Mouse (Mus musculus): ENCODE results near the gene Eml1. TPM values are rescaled to one million over a fixed set of nuclear protein-coding genes. Genes with fewer than 3 reads are reported as not detected.
A peak's percentile ranks its signal among the peaks of the same experiment; 100 is the strongest.

Eml1 gene
- polyA plus RNA-seq, 1 experiment from 2014 or later = 48.9 TPM

GRCm38 (mm10) chr12:108511009-108511408, 140.3 kb downstream of the Eml1 start:
- no peak overlapping the region for H3K4me3 ChIP-seq (ENCODE audit: low read depth, low read length)
- H3K36me3 ChIP-seq (ENCODE audit: control insufficient read depth, insufficient read depth, low read length) = 0 out of 2 replicates have a peak, but pooled peaks cover 4% of the 10 kb centered on the region
- H3K9me3 ChIP-seq (ENCODE audit: control insufficient read depth, low read length) = no peaks in the 10 kb centered on the region
- no peak overlapping the region for H3K9ac ChIP-seq (replicated peaks; ENCODE audit: low read depth, low read length)
- H3K4me1 ChIP-seq (ENCODE audit: control insufficient read depth, insufficient read depth, low read length) = no peaks in the 10 kb centered on the region
- WGBS = 5% methylated on average over 3 of the region's 3 CpGs
- no peak overlapping the region for H3K27ac ChIP-seq (ENCODE audit: low read depth, low read length)
- H3K4me2 ChIP-seq (ENCODE audit: low read depth, low read length) = no peak overlapping the region
- ATAC-seq (ENCODE audit: low read depth) = no peak
- H3K27me3 ChIP-seq (ENCODE audit: control insufficient read depth, insufficient read depth, low read length) = no peaks in the 10 kb centered on the region

- Histone ChIP-seq H3K36me3 (ENCODE audit: control insufficient read depth, insufficient read depth, low read length) (0 out of 2 replicates have a peak, but pooled peaks cover 4% of the 10 kb centered on the region), H3K27ac (ENCODE audit: low read depth, low read length) (no peak overlapping the region), H3K4me2 (ENCODE audit: low read depth, low read length) (no peak overlapping the region), H3K27me3 (ENCODE audit: control insufficient read depth, insufficient read depth, low read length) (no peaks in the 10 kb centered on the region), H3K4me1 (ENCODE audit: control insufficient read depth, insufficient read depth, low read length) (no peaks in the 10 kb centered on the region), H3K9me3 (ENCODE audit: control insufficient read depth, low read length) (no peaks in the 10 kb centered on the region), H3K9ac (replicated peaks; ENCODE audit: low read depth, low read length) (no peak overlapping the region), H3K4me3 (ENCODE audit: low read depth, low read length) (no peak overlapping the region)
- 97% methylated on average over 12 of the region's 12 CpGs for WGBS
- no peak for ATAC-seq (ENCODE audit: low read depth)
Measured at GRCm38 (mm10) chr12:108515464-108515863, 144.7 kb downstream of the Eml1 start.

- H3K27ac ChIP-seq (ENCODE audit: low read depth, low read length) = no peak overlapping the region
- H3K4me2 ChIP-seq (ENCODE audit: low read depth, low read length) = no peak overlapping the region
- H3K4me1 ChIP-seq (ENCODE audit: control insufficient read depth, insufficient read depth, low read length) = no peaks in the 10 kb centered on the region
- H3K9ac ChIP-seq (replicated peaks; ENCODE audit: low read depth, low read length) = no peak overlapping the region
- no peaks in the 10 kb centered on the region for H3K9me3 ChIP-seq (ENCODE audit: control insufficient read depth, low read length)
- H3K36me3 ChIP-seq (ENCODE audit: control insufficient read depth, insufficient read depth, low read length) = peaks cover 9% of the 10 kb centered on the region; the same call in 1 of the 2 replicates
- H3K4me3 ChIP-seq (ENCODE audit: low read depth, low read length) = no peak overlapping the region
- no peak for ATAC-seq (ENCODE audit: low read depth)
- WGBS = 71% methylated on average over 8 of the region's 8 CpGs
- H3K27me3 ChIP-seq (ENCODE audit: control insufficient read depth, insufficient read depth, low read length) = no peaks in the 10 kb centered on the region
Measured at GRCm38 (mm10) chr12:108519374-108519773, 148.6 kb downstream of the Eml1 start.

DNA sequence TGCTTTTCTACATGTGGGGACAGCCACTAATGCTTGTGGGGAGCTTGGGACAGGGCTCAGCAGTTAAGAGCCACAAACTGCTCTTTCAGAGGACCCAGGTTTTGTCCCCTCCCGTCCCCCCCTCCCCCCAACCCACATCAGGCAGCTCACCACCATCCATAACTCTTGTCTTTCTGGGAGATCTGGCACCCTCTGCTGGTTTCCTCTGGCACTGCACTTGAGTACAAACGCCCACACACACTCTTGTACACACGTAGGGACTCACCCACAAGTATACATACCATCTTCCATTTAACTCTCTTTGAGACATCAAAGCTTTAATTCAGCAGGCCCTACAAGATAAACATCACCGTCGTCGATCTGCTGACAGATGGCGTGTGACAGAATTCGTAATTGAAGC, 158.5 kb downstream of the Eml1 start:
- ATAC-seq (ENCODE audit: low read depth) = no peak; the same call in 1 of the 2 replicates
- H3K9me3 ChIP-seq (ENCODE audit: control insufficient read depth, low read length) = no peaks in the 10 kb centered on the region
- H3K27me3 ChIP-seq (ENCODE audit: control insufficient read depth, insufficient read depth, low read length) = no peaks in the 10 kb centered on the region
- H3K36me3 ChIP-seq (ENCODE audit: control insufficient read depth, insufficient read depth, low read length) = peaks cover 3% of the 10 kb centered on the region
- H3K4me2 ChIP-seq (ENCODE audit: low read depth, low read length) = no peak overlapping the region
- no peak overlapping the region for H3K27ac ChIP-seq (ENCODE audit: low read depth, low read length)
- no peak overlapping the region for H3K9ac ChIP-seq (replicated peaks; ENCODE audit: low read depth, low read length)
- 51% methylated on average over 8 of the region's 8 CpGs for WGBS
- H3K4me3 ChIP-seq (ENCODE audit: low read depth, low read length) = no peak overlapping the region
- H3K4me1 ChIP-seq (ENCODE audit: control insufficient read depth, insufficient read depth, low read length) = no peaks in the 10 kb centered on the region

- H3K9ac ChIP-seq (replicated peaks; ENCODE audit: low read depth, low read length) = no peak overlapping the region
- H3K4me1 ChIP-seq (ENCODE audit: control insufficient read depth, insufficient read depth, low read length) = no peaks in the 10 kb centered on the region
- no peak overlapping the region for H3K4me2 ChIP-seq (ENCODE audit: low read depth, low read length)
- no peaks in the 10 kb centered on the region for H3K9me3 ChIP-seq (ENCODE audit: control insufficient read depth, low read length)
- H3K27me3 ChIP-seq (ENCODE audit: control insufficient read depth, insufficient read depth, low read length) = no peaks in the 10 kb centered on the region
- no peak for ATAC-seq (ENCODE audit: low read depth)
- H3K27ac ChIP-seq (ENCODE audit: low read depth, low read length) = no peak overlapping the region
- H3K4me3 ChIP-seq (ENCODE audit: low read depth, low read length) = no peak overlapping the region
- 90% methylated on average over 11 of the region's 11 CpGs for WGBS
- H3K36me3 ChIP-seq (ENCODE audit: control insufficient read depth, insufficient read depth, low read length) = no peaks in the 10 kb centered on the region
Measured at GRCm38 (mm10) chr12:108534484-108534883, 163.7 kb downstream of the Eml1 start.

DNA sequence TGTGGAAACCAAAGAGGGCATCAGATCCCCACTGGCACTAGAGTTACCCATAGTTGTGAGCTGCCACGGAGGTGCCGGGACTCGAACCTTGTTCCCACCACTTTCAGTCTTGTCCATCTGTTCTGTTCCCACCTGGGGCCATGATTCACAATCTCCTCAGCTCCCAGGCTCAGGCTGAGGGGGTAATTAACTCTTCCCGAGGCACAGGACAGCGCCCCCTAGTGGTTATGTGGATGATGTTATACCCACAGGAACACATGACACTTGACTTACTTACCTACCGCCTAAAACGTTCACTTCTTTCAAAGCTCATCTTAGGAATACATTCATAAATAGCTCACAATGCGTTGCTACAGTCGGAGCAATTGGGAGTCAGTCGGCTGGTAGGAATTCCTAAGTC, 165.7 kb downstream of the Eml1 start:
- Histone ChIP-seq H3K4me3 (ENCODE audit: low read depth, low read length) (no peak overlapping the region), H3K27ac (ENCODE audit: low read depth, low read length) (no peak overlapping the region), H3K36me3 (ENCODE audit: control insufficient read depth, insufficient read depth, low read length) (no peaks in the 10 kb centered on the region), H3K9ac (replicated peaks; ENCODE audit: low read depth, low read length) (no peak overlapping the region), H3K4me1 (ENCODE audit: control insufficient read depth, insufficient read depth, low read length) (no peaks in the 10 kb centered on the region), H3K27me3 (ENCODE audit: control insufficient read depth, insufficient read depth, low read length) (no peaks in the 10 kb centered on the region), H3K9me3 (ENCODE audit: control insufficient read depth, low read length) (no peaks in the 10 kb centered on the region), H3K4me2 (ENCODE audit: low read depth, low read length) (no peak overlapping the region)
- no peak for ATAC-seq (ENCODE audit: low read depth)
- WGBS = 69% methylated on average over 10 of the region's 10 CpGs

- H3K36me3 ChIP-seq (ENCODE audit: control insufficient read depth, insufficient read depth, low read length) = no peaks in the 10 kb centered on the region
- H3K4me2 ChIP-seq (ENCODE audit: low read depth, low read length) = no peak overlapping the region
- H3K9ac ChIP-seq (replicated peaks; ENCODE audit: low read depth, low read length) = no peak overlapping the region
- H3K27ac ChIP-seq (ENCODE audit: low read depth, low read length) = no peak overlapping the region
- no peaks in the 10 kb centered on the region for H3K27me3 ChIP-seq (ENCODE audit: control insufficient read depth, insufficient read depth, low read length)
- no peaks in the 10 kb centered on the region for H3K9me3 ChIP-seq (ENCODE audit: control insufficient read depth, low read length)
- H3K4me3 ChIP-seq (ENCODE audit: low read depth, low read length) = no peak overlapping the region
- no peaks in the 10 kb centered on the region for H3K4me1 ChIP-seq (ENCODE audit: control insufficient read depth, insufficient read depth, low read length)
- 0 out of 2 replicates have a peak, but pooled peaks have one; percentile 40 for ATAC-seq (ENCODE audit: low read depth)
- WGBS = 28% methylated on average over 6 of the region's 6 CpGs
Measured at GRCm38 (mm10) chr12:108541088-108541487, 170.3 kb downstream of the Eml1 start.

- Histone ChIP-seq H3K4me2 (ENCODE audit: low read depth, low read length) (no peak overlapping the region), H3K4me1 (ENCODE audit: control insufficient read depth, insufficient read depth, low read length) (no peaks in the 10 kb centered on the region), H3K9me3 (ENCODE audit: control insufficient read depth, low read length) (no peaks in the 10 kb centered on the region), H3K27me3 (ENCODE audit: control insufficient read depth, insufficient read depth, low read length) (no peaks in the 10 kb centered on the region), H3K27ac (ENCODE audit: low read depth, low read length) (no peak overlapping the region), H3K9ac (replicated peaks; ENCODE audit: low read depth, low read length) (no peak overlapping the region), H3K4me3 (ENCODE audit: low read depth, low read length) (no peak overlapping the region), H3K36me3 (ENCODE audit: control insufficient read depth, insufficient read depth, low read length) (no peaks in the 10 kb centered on the region)
- no peak; the same call in 1 of the 2 replicates for ATAC-seq (ENCODE audit: low read depth)
- 5% methylated on average over 10 of the region's 10 CpGs for WGBS
Measured at GRCm38 (mm10) chr12:108546508-108547153, 175.9 kb downstream of the Eml1 start.

- ATAC-seq (ENCODE audit: low read depth) = no peak
Measured at GRCm38 (mm10) chr12:108547251-108547875, 176.6 kb downstream of the Eml1 start.

More at GRCm38 (mm10) chr12:108547251-108547875, 176.6 kb downstream of the Eml1 start:
- WGBS = 63% methylated on average over 15 of the region's 15 CpGs
- no peak overlapping the region for H3K4me3 ChIP-seq (ENCODE audit: low read depth, low read length)
- H3K4me2 ChIP-seq (ENCODE audit: low read depth, low read length) = no peak overlapping the region
- no peaks in the 10 kb centered on the region for H3K9me3 ChIP-seq (ENCODE audit: control insufficient read depth, low read length)
- H3K9ac ChIP-seq (replicated peaks; ENCODE audit: low read depth, low read length) = no peak overlapping the region
- no peak overlapping the region for H3K27ac ChIP-seq (ENCODE audit: low read depth, low read length)
- no peaks in the 10 kb centered on the region for H3K27me3 ChIP-seq (ENCODE audit: control insufficient read depth, insufficient read depth, low read length)
- H3K36me3 ChIP-seq (ENCODE audit: control insufficient read depth, insufficient read depth, low read length) = no peaks in the 10 kb centered on the region
- H3K4me1 ChIP-seq (ENCODE audit: control insufficient read depth, insufficient read depth, low read length) = no peaks in the 10 kb centered on the region
